Mouse (Mus musculus): Measurements from ENCODE around the gene Sox8.

The Sox8 gene

GRCm38 (mm10) chr17:25570648-25571452, at the start of gene Sox8:
Sox8 (minus strand) TSS chr17:25570686.
- DNase-seq (ENCODE audit: low spot score) = peak; percentile 93

- no peak for DNase-seq (ENCODE audit: low spot score)
Measured at GRCm38 (mm10) chr17:25618508-25619056, 48.1 kb upstream of the Sox8 start.

GRCm38 (mm10) chr17:25614723-25615510, 44.4 kb upstream of the Sox8 start:
- no peak for DNase-seq (ENCODE audit: low spot score)

- no peak for DNase-seq (ENCODE audit: low spot score)
Measured at GRCm38 (mm10) chr17:25613323-25613722, 42.8 kb upstream of the Sox8 start.

- DNase-seq (ENCODE audit: low spot score) = no peak
Measured at GRCm38 (mm10) chr17:25612537-25612936, 42.1 kb upstream of the Sox8 start.

GRCm38 (mm10) chr17:25610151-25610550, 39.7 kb upstream of the Sox8 start:
- DNase-seq (ENCODE audit: low spot score) = no peak

GRCm38 (mm10) chr17:25609506-25609828, 39.0 kb upstream of the Sox8 start:
- no peak for DNase-seq (ENCODE audit: low spot score)

- no peak for DNase-seq (ENCODE audit: low spot score)
Measured at GRCm38 (mm10) chr17:25608821-25609505, 38.5 kb upstream of the Sox8 start.

GRCm38 (mm10) chr17:25608137-25608785, 37.8 kb upstream of the Sox8 start:
- no peak for DNase-seq (ENCODE audit: low spot score)

GRCm38 (mm10) chr17:25604234-25604633, 33.7 kb upstream of the Sox8 start:
- no peak for DNase-seq (ENCODE audit: low spot score)

- DNase-seq (ENCODE audit: low spot score) = no peak
Measured at GRCm38 (mm10) chr17:25602366-25602765, 31.9 kb upstream of the Sox8 start.

- no peak for DNase-seq (ENCODE audit: low spot score)
Measured at GRCm38 (mm10) chr17:25597537-25597936, 27.1 kb upstream of the Sox8 start.

GRCm38 (mm10) chr17:25595495-25595894, 25.0 kb upstream of the Sox8 start:
- DNase-seq (ENCODE audit: low spot score) = no peak

- peak; percentile 29 for DNase-seq (ENCODE audit: low spot score)
Measured at GRCm38 (mm10) chr17:25593411-25594261, 23.1 kb upstream of the Sox8 start.

GRCm38 (mm10) chr17:25592336-25592735, 21.9 kb upstream of the Sox8 start:
- DNase-seq (ENCODE audit: low spot score) = no peak

- no peak for DNase-seq (ENCODE audit: low spot score)
Measured at GRCm38 (mm10) chr17:25590985-25591384, 20.5 kb upstream of the Sox8 start.

GRCm38 (mm10) chr17:25590068-25590467, 19.6 kb upstream of the Sox8 start:
- no peak for DNase-seq (ENCODE audit: low spot score)

- DNase-seq (ENCODE audit: low spot score) = no peak
Measured at GRCm38 (mm10) chr17:25584646-25585045, 14.2 kb upstream of the Sox8 start.

GRCm38 (mm10) chr17:25583858-25584257, 13.4 kb upstream of the Sox8 start:
- no peak for DNase-seq (ENCODE audit: low spot score)

GRCm38 (mm10) chr17:25583099-25583498, 12.6 kb upstream of the Sox8 start:
- DNase-seq (ENCODE audit: low spot score) = no peak

GRCm38 (mm10) chr17:25582076-25582475, 11.6 kb upstream of the Sox8 start:
- DNase-seq (ENCODE audit: low spot score) = no peak

All from retina, embryonic 14.5 days (tissue).